Mouse (Mus musculus) CH12.LX (cell line): ENCODE results near the gene Ryr3.

Source experiments
- CTCF ChIP-seq, 2 experiments: IDR thresholded peaks in 1 of 2; conservative IDR thresholded peaks in 1 of 2; 2 replicates each; pipeline ENCODE4 v1.5.1; 2011 to 2012; ENCODE audit warnings: low read depth in 2 of 2, low read length in 2 of 2, improper control_type of control experiment in 1 of 2, inconsistent platforms in 1 of 2, mild to moderate bottlenecking in 1 of 2, moderate library complexity in 1 of 2
- E2F4 ChIP-seq: IDR thresholded peaks from 2 replicates; pipeline ENCODE4 v1.6.1; 2011; ENCODE audit warnings: low read depth, low read length, improper control_type of control experiment; ENCODE audit not compliant: insufficient replicate concordance
- EP300 ChIP-seq: IDR thresholded peaks from 2 replicates; pipeline ENCODE4 v1.6.1; 2011; ENCODE audit warnings: low read length, improper control_type of control experiment
- GABPA ChIP-seq: IDR thresholded peaks from 2 replicates; pipeline ENCODE4 v1.6.1; 2012; ENCODE audit warnings: low read depth, low read length, improper control_type of control experiment, inconsistent platforms; ENCODE audit not compliant: insufficient replicate concordance
- JUND ChIP-seq: conservative IDR thresholded peaks from 2 replicates; pipeline ENCODE4 v1.6.1; 2011; ENCODE audit warnings: low read depth, low read length, improper control_type of control experiment
- KAT2A ChIP-seq: IDR thresholded peaks from 2 replicates; pipeline ENCODE4 v1.6.1; 2012; ENCODE audit warnings: low read length, improper control_type of control experiment, inconsistent platforms; ENCODE audit not compliant: insufficient replicate concordance
- MAFK ChIP-seq: IDR thresholded peaks from 2 replicates; pipeline ENCODE4 v1.6.1; 2011; ENCODE audit warnings: low read length, improper control_type of control experiment; ENCODE audit not compliant: insufficient replicate concordance
- MEF2A ChIP-seq: IDR thresholded peaks from 2 replicates; pipeline ENCODE4 v1.6.1; 2014; ENCODE audit warnings: low read depth, mild to moderate bottlenecking, inconsistent platforms, low read length, improper control_type of control experiment, borderline replicate concordance
- MYC ChIP-seq: IDR thresholded peaks from 2 replicates; pipeline ENCODE4 v1.6.1; 2011; ENCODE audit warnings: low read depth, mild to moderate bottlenecking, improper control_type of control experiment, low read length
- POLR2A ChIP-seq: IDR thresholded peaks from 2 replicates; pipeline ENCODE4 v1.6.1; 2011; ENCODE audit warnings: low read depth, mild to moderate bottlenecking, improper control_type of control experiment, low read length
- TCF12 ChIP-seq: IDR thresholded peaks from 2 replicates; pipeline ENCODE4 v1.6.1; 2014; ENCODE audit warnings: low read depth, mild to moderate bottlenecking, inconsistent platforms, low read length, improper control_type of control experiment
- USF2 ChIP-seq: conservative IDR thresholded peaks from 2 replicates; pipeline ENCODE4 v1.6.1; 2011; ENCODE audit warnings: low read depth, low read length, improper control_type of control experiment

DNA sequence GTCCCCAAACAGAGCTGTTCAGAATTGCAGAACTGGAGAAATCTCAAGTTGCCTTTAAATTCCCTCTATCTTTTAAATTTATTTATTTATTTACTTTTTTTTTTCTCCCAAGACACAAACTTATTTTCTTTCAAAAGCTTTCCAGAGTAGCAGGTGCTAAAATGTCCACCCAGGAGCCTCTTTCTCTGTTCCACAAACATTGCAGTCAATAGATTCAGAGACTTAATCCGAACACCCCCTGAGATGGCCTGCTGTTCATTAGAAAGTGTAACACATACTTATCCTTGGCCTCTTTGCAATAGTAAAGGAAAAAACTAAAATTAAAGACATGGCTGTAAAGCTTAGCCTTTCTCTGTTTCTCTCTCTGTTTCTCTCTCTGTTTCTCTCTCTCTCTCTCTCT lies 539.6 kb downstream of the Ryr3 start:
- no peak for TF ChIP-seq POLR2A
- TF ChIP-seq MYC: no peak
- TF ChIP-seq MEF2A: no peak
- no peak for TF ChIP-seq CTCF (conservative IDR thresholded peaks at IDR 0.05 in 1 of 2, IDR thresholded peaks at IDR 0.05 in 1 of 2; ENCODE audit: low read depth in 2 of 2, low read length in 2 of 2)
- no peak for TF ChIP-seq KAT2A
- no peak for TF ChIP-seq E2F4
- no peak for TF ChIP-seq TCF12
- no peak for TF ChIP-seq JUND
- TF ChIP-seq EP300: no peak
- TF ChIP-seq USF2: no peak
- TF ChIP-seq GABPA: no peak
- no peak for TF ChIP-seq MAFK
